Mouse (Mus musculus) olfactory bulb, adult 2 months (tissue): ENCODE data around the gene P2ry6. TPM values are rescaled to one million over a fixed set of nuclear protein-coding genes. Genes with fewer than 3 reads are reported as not detected.

Source experiments
- H3K27ac ChIP-seq: fragments of 200-500 bp; 2 replicates; pipeline ENCODE4 v1.5.1; 2012; ENCODE audit warnings: low read depth, low read length; ENCODE audit not compliant: insufficient read depth
- H3K4me1 ChIP-seq: fragments of 200-500 bp; 2 replicates; pipeline ENCODE4 v1.6.1; 2012; ENCODE audit warnings: low read length; ENCODE audit not compliant: control insufficient read depth, insufficient read depth
- H3K4me3 ChIP-seq: fragments of 200-500 bp; 2 replicates; pipeline ENCODE4 v1.5.1; 2012; ENCODE audit warnings: mild to moderate bottlenecking, low read depth, low read length, moderate library complexity; ENCODE audit not compliant: insufficient read depth
- CTCF ChIP-seq: fragments of 200-500 bp; IDR thresholded peaks from 2 replicates; pipeline ENCODE4 v1.5.1; 2012; ENCODE audit warnings: low read depth, mild to moderate bottlenecking, low read length, moderate library complexity; ENCODE audit not compliant: insufficient read depth
- POLR2A ChIP-seq: fragments of 200-500 bp; IDR thresholded peaks from 2 replicates; pipeline ENCODE4 v1.6.1; 2012; ENCODE audit warnings: mild to moderate bottlenecking, low read depth, low read length, moderate library complexity; ENCODE audit not compliant: insufficient read depth
- whole genome bisulfite sequencing: fragments of 180-500 bp; shearing (Covaris S2); methylation state at CpG from one replicate; pipeline ENCODE4 v1.1.7; 2018; 5-methylcytosine and 5-hydroxymethylcytosine counted together
- polyA plus RNA-seq: library from polyadenylated mRNA; stranded (reverse); fragments of >200 nt; gene quantifications from 2 replicates; pipeline ENCODE4 v1.2.4, GENCODE M21; 2012; ENCODE audit warnings: low replicate concordance; ENCODE audit not compliant: missing spikeins, insufficient read depth, insufficient read length

P2ry6 gene
- polyA plus RNA-seq, 1 experiment: not detected

- 12% methylated on average over 10 of the region's 10 CpGs for WGBS
- no peak for TF ChIP-seq POLR2A
- no peak for TF ChIP-seq CTCF
- Histone ChIP-seq H3K4me3 (peak overlapping the region; percentile 67), H3K4me1 (peaks cover 72% of the 10 kb centered on the region), H3K27ac (peak overlapping the region; percentile 95)
Measured at GRCm38 (mm10) chr7:100924674-100925445, 49.6 kb downstream of the P2ry6 start.

DNA sequence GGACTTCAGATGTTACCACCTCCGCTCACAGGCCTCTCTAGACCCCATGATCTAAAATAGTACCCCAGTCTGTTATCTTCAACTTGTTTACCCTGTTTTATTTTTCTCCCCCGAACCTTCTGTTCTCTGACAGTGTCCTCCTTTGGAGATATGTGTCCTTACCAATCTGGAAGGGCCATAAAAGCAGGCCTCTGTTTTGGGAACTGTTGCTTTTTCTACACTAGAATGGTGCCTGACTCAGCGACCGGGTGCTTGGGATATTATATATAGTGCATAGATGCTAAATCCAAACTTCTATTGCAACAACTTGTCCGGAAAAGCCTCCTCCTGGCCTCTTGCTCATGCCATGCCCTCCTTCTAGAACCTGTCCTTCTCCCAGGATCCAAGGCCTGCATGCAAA is 50.2 kb downstream of the P2ry6 start:
- no peak for TF ChIP-seq POLR2A
- TF ChIP-seq CTCF: no peak
- peak overlapping the region; percentile 23 for H3K4me3 ChIP-seq
- H3K4me1 ChIP-seq: peaks cover 72% of the 10 kb centered on the region
- H3K27ac ChIP-seq: peak overlapping the region; percentile 95
- WGBS: 50% methylated on average over 5 of the region's 5 CpGs

DNA sequence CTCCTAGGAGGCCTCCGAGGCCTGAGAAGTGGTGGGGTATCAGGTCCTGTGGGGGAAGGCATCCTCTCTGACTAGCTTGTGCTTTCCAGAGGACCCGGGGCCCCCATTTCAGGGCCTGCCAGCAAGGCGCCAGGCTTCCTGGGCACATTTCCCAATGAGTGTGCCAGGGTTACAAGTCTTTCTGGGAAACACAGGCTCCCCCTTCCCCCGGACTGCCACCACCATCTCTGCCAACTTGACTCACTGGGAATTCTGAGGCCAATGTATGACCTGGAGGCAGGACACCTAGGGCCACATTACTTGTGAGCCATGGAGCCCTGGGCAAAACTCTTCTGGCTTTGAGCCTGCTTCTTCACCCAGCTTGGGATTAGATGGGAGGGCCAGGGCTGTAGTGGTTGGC is 51.5 kb downstream of the P2ry6 start:
- 29% methylated on average over 4 of the region's 4 CpGs for WGBS
- TF ChIP-seq POLR2A (no peak), CTCF (no peak)
- Histone ChIP-seq H3K4me1 (peaks cover 73% of the 10 kb centered on the region), H3K4me3 (peak overlapping the region; percentile 0; the same call in 1 of the 2 replicates), H3K27ac (peak overlapping the region; percentile 95)

GRCm38 (mm10) chr7:100921289-100921688 is 53.2 kb downstream of the P2ry6 start:
- Histone ChIP-seq H3K4me3 (no peak overlapping the region), H3K4me1 (peaks cover 79% of the 10 kb centered on the region), H3K27ac (no peak overlapping the region)
- TF ChIP-seq POLR2A (no peak), CTCF (no peak)
- 85% methylated on average over 5 of the region's 5 CpGs for WGBS

DNA sequence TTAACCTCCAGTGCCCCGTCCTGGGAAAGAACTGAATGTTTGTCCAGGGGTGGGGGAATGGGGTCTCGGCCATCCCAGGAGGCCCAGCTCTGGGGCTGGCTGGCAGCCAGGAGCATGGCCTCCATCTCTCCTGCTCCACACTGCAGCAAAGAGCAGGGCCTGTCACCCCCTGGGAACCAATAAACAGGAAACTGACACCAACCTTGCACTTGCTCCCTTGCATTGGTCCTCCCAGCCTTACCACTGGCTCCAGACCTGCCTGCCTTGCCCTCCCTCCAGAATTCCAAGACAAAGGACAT is 54.7 kb downstream of the P2ry6 start:
- H3K4me3 ChIP-seq: no peak overlapping the region

GRCm38 (mm10) chr7:100919006-100919808 is 55.2 kb downstream of the P2ry6 start:
- no peak overlapping the region for H3K4me3 ChIP-seq
- no peak overlapping the region for H3K27ac ChIP-seq
- peaks cover 82% of the 10 kb centered on the region for H3K4me1 ChIP-seq
- 67% methylated on average over 7 of the region's 7 CpGs for WGBS
- TF ChIP-seq CTCF (no peak), POLR2A (no peak)

More for the DNA sequence above, 54.7 kb downstream of the P2ry6 start:
- TF ChIP-seq CTCF: no peak
- no peak for TF ChIP-seq POLR2A
- 60% methylated on average over 2 of the region's 2 CpGs for WGBS
- Histone ChIP-seq H3K4me1 (peaks cover 83% of the 10 kb centered on the region), H3K27ac (no peak overlapping the region)

DNA sequence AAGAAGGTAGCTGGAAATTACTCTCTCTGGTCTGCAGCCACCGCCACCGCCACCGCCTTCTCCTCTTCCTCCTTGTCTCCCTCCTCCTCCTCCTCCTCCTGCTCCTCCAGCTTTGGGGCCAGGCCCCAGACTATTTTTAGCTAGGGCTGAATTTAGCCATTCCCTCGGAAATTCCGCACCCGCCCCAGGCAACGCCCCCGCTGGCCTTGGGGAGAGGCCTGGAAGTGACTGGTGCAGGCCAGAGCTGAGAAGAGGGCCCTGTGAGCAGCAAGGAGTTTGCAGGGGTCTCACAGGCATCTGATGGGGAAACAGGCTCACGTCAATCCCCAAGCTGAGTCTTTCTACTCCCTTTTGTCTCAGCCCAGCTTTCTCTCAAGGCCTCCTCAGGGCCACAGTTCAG is 56.3 kb downstream of the P2ry6 start:
- H3K4me1 ChIP-seq: peaks cover 82% of the 10 kb centered on the region
- TF ChIP-seq POLR2A (no peak), CTCF (no peak)
- WGBS: 25% methylated on average over 9 of the region's 9 CpGs
- no peak overlapping the region for H3K4me3 ChIP-seq
- H3K27ac ChIP-seq: peak overlapping the region; percentile 57

DNA sequence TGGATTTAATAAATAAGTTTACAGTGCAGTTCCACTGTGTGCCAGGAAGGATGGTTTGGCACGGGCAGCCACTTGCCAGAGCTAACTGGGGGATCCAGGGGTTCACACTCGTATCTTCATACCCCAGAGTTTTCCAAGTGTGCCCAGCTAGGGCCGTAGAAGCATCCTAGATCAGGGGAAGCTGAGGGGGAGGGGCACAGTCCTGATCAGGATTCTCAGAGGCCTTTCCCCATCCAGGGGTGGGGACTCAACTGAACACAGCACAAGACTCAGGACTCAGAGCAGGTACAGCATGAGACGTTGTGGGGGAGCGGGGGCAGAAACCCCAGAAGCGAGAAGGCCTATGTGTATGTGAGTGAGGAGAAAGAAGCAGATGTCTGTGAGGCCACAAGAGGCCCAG is 56.7 kb downstream of the P2ry6 start:
- peaks cover 80% of the 10 kb centered on the region for H3K4me1 ChIP-seq
- H3K27ac ChIP-seq: peak overlapping the region; percentile 57
- WGBS: 50% methylated on average over 6 of the region's 6 CpGs
- H3K4me3 ChIP-seq: no peak overlapping the region
- TF ChIP-seq CTCF (no peak), POLR2A (no peak)

- 68% methylated on average over 6 of the region's 6 CpGs for WGBS
- Histone ChIP-seq H3K27ac (no peak overlapping the region), H3K4me1 (peaks cover 81% of the 10 kb centered on the region), H3K4me3 (no peak overlapping the region)
- no peak for TF ChIP-seq POLR2A
- no peak for TF ChIP-seq CTCF
Measured at GRCm38 (mm10) chr7:100916526-100916925, 57.9 kb downstream of the P2ry6 start.
